Mouse (Mus musculus) midbrain, embryonic 16.5 days (tissue): ENCODE measurements around the gene Pgls. TPM values are rescaled to one million over a fixed set of nuclear protein-coding genes. Genes with fewer than 3 reads are reported as not detected.

Experiments
- ATAC-seq: fragments of 200-750 bp; cut with Nextera tagmentation; 2 replicates; pipeline ENCODE4 v1.8.0; 2017; ENCODE audit warnings: moderate TSS enrichment
- H3K27ac ChIP-seq: fragments of 300-500 bp; sonication (generic); 2 replicates; pipeline ENCODE4 v1.5.1; 2014; ENCODE audit warnings: mild to moderate bottlenecking, low read length, mixed read lengths
- H3K27me3 ChIP-seq: fragments of 300-500 bp; sonication (generic); 2 replicates; pipeline ENCODE4 v1.6.1; 2014; ENCODE audit warnings: low read depth, low read length, mixed read lengths; ENCODE audit not compliant: control insufficient read depth, insufficient read depth
- H3K36me3 ChIP-seq: fragments of 300-500 bp; sonication (generic); 2 replicates; pipeline ENCODE4 v1.6.1; 2014; ENCODE audit warnings: mild to moderate bottlenecking, low read length, moderate library complexity, mixed read lengths; ENCODE audit not compliant: control insufficient read depth, insufficient read depth
- H3K4me1 ChIP-seq: fragments of 300-500 bp; sonication (generic); 2 replicates; pipeline ENCODE4 v1.6.1; 2014; ENCODE audit warnings: mild to moderate bottlenecking, low read length, mixed read lengths; ENCODE audit not compliant: control insufficient read depth, insufficient read depth
- H3K4me2 ChIP-seq: fragments of 300-500 bp; sonication (generic); 2 replicates; pipeline ENCODE4 v1.6.1; 2014; ENCODE audit warnings: mild to moderate bottlenecking, low read length, mixed read lengths
- H3K4me3 ChIP-seq: fragments of 300-500 bp; sonication (generic); 2 replicates; pipeline ENCODE4 v1.5.1; 2014; ENCODE audit warnings: low read depth, mild to moderate bottlenecking, low read length, moderate library complexity, mixed read lengths
- H3K9ac ChIP-seq: fragments of 300-500 bp; sonication (generic); 2 replicates; pipeline ENCODE4 v1.6.1; 2014; ENCODE audit warnings: low read depth, low read length, mixed read lengths
- H3K9me3 ChIP-seq: fragments of 300-500 bp; sonication (generic); replicated peaks from 2 replicates; pipeline ENCODE4 v1.6.1; 2014; ENCODE audit warnings: mild to moderate bottlenecking, low read length, mixed read lengths; ENCODE audit not compliant: control insufficient read depth, poor library complexity, severe bottlenecking
- WGBS: fragments of 180-500 bp; shearing (Covaris S2); extraction: QIAGEN DNeasy Blood & Tissue Kit; methylation state at CpG from one replicate; pipeline ENCODE4 v1.1.7; 2014; 5-methylcytosine and 5-hydroxymethylcytosine counted together
- polyA plus RNA-seq: library from polyadenylated mRNA; unstranded; fragments of >200 nt; fragmentation: Nextera tagmentation; extraction: Ambion mirVana; gene quantifications from 2 replicates; pipeline ENCODE4 v1.2.1, GENCODE M21; 2015

The Pgls gene
- polyA plus RNA-seq, 1 experiment from 2014 or later, result 237 TPM

DNA sequence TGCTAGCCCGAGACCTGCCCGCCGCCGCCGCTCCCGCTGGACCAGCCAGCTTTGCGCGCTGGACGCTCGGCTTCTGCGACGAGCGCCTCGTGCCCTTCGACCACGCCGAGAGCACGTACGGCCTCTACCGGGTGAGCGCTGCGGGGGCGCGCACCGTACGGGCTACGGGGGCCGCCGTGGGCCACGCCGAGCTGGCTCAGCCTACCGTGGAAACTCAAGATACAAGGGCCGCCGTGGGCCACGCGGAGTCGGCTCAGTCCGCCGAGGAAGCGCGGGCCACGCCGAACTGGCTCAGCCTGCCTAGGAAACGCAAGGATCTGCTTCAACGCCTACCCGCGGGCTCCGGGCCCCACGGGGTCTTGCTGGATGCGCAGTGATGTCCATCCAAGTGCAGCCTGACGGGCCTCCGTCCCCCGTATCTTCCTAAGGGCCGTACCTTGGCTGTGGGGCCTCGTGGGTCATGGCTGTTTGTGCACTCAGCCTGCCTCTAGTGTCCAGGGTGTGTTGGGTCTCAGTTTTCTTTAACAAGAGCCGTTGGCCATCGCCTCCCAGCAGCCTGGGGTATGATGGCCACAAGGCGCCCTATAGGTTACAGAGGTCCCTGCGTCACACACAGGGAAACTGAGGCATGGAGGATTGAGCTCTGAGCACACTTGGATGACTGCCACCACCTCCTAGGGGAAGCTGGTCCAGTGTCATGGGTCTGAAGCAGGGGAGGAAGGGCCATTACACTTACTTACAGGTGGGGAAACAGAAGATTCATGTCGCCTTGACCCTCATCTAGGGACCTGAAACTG is 596 bp downstream of the Pgls start:
- Histone ChIP-seq H3K9me3 (no peaks in the 10 kb centered on the region), H3K36me3 (no peaks in the 10 kb centered on the region), H3K27ac (peak overlapping the region; percentile 99), H3K4me3 (peak overlapping the region; percentile 86), H3K27me3 (no peaks in the 10 kb centered on the region), H3K4me2 (peak overlapping the region; percentile 99), H3K9ac (peak overlapping the region; percentile 97), H3K4me1 (peaks cover 21% of the 10 kb centered on the region)
- 5% methylated on average over 53 of the region's 60 CpGs for WGBS
- peak; percentile 76 for ATAC-seq

DNA sequence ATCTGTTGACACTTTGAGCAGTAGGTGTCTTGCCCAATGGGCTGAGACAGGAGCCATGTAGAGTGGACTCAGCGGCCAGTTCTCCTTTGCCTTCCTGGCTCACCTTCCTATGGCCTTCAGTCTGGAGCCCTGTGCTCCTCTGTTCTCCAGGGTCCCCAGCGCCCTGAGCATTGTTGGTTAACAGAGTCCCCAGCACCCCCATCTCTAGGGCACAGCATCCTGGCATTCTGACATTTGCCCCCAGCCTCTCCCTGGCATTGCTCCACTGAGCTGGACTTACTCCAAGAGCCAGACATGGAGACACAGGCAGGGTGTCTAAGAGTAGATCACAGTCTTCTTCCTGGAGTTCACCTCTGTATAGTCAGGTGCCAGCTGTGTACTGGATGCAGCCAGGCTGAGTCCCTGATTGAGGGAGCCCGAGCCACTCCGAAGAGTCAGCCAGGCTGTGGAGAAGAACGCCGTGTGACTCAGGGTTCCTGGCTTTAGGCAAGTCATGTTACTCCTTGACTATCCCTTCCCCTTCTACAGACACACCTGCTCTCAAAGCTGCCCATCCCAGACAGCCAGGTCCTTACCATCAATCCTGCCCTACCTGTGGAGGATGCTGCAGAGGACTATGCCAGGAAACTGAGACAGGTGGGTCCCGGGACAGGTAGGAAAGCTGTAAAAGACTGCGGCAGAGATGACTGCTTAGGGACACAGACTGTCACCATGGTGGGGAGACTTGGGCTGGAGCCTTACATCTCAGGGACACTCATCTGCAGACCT is 1.8 kb downstream of the Pgls start:
- 91% methylated on average over 8 of the region's 8 CpGs for WGBS
- H3K4me2 ChIP-seq, result no peak overlapping the region
- H3K36me3 ChIP-seq, result no peaks in the 10 kb centered on the region
- peaks cover 21% of the 10 kb centered on the region for H3K4me1 ChIP-seq
- H3K9me3 ChIP-seq, result no peaks in the 10 kb centered on the region
- no peak for ATAC-seq
- H3K9ac ChIP-seq, result no peak overlapping the region
- no peaks in the 10 kb centered on the region for H3K27me3 ChIP-seq
- no peak overlapping the region for H3K27ac ChIP-seq
- H3K4me3 ChIP-seq, result no peak overlapping the region

- no peak overlapping the region for H3K9ac ChIP-seq
- no peak for ATAC-seq
- H3K27ac ChIP-seq, result no peak overlapping the region
- no peak overlapping the region for H3K4me2 ChIP-seq
- H3K4me1 ChIP-seq, result peaks cover 21% of the 10 kb centered on the region
- H3K36me3 ChIP-seq, result no peaks in the 10 kb centered on the region
- 90% methylated on average over 4 of the region's 4 CpGs for WGBS
- no peak overlapping the region for H3K4me3 ChIP-seq
- no peaks in the 10 kb centered on the region for H3K9me3 ChIP-seq
- no peaks in the 10 kb centered on the region for H3K27me3 ChIP-seq
Observed at GRCm38 (mm10) chr8:71594324-71594722, 2.3 kb downstream of the Pgls start.

DNA sequence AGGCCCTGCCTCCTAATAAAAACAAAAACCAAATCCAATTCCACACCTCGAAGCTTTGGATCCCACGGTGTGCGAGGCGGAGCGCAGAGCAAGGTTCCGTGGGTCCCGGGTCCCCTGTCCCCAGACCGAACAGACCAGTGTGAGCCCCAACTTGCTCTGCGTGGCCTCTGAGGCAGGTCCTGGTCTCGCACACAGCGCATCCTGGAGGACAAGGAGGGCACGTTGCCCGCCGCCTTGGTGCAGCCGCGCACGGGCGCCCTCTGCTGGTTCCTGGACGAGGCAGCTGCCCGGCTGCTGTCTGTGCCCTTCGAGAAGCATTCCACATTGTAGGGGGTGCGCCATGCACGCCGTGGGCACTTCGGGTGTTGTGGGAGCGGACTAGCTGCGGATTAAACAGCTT is 3.9 kb downstream of the Pgls start:
- Histone ChIP-seq H3K27ac (no peak overlapping the region), H3K36me3 (no peaks in the 10 kb centered on the region), H3K4me2 (peak overlapping the region; percentile 36; the same call in 1 of the 2 replicates), H3K4me3 (no peak overlapping the region), H3K9ac (no peak overlapping the region), H3K4me1 (peaks cover 16% of the 10 kb centered on the region), H3K27me3 (peaks cover 11% of the 10 kb centered on the region), H3K9me3 (no peaks in the 10 kb centered on the region)
- ATAC-seq, result 0 out of 2 replicates have a peak, but pooled peaks have one; percentile 2
- WGBS, result 9% methylated on average over 27 of the region's 27 CpGs

DNA sequence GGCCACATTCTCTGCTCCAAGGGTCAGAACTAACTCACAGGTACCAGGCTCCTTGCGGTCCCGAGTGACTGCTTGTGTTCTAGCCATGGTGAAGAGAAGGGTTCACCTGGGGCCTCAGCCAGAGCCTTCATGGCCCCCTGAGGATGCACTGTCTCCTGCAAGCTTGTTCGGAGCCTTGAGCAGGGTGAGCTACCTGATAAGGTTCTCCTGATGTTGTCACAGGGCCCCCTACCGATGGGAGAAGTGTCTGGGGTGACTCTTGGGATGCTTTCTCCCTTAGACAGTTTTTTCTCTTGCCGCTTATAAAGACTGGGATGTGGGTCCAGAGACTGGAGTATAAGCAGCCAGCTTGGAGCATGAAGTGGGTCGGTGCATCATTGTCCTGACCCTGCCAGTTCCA is 4.4 kb downstream of the Pgls start:
- Histone ChIP-seq H3K4me2 (no peak overlapping the region), H3K4me3 (no peak overlapping the region), H3K9me3 (no peaks in the 10 kb centered on the region), H3K9ac (no peak overlapping the region), H3K27ac (no peak overlapping the region), H3K4me1 (peaks cover 12% of the 10 kb centered on the region), H3K36me3 (no peaks in the 10 kb centered on the region), H3K27me3 (peaks cover 12% of the 10 kb centered on the region)
- 62% methylated on average over 6 of the region's 6 CpGs for WGBS
- ATAC-seq, result no peak

- no peaks in the 10 kb centered on the region for H3K36me3 ChIP-seq
- 86% methylated on average over 4 of the region's 4 CpGs for WGBS
- no peak overlapping the region for H3K27ac ChIP-seq
- H3K27me3 ChIP-seq, result peaks cover 12% of the 10 kb centered on the region
- no peak for ATAC-seq
- no peak overlapping the region for H3K4me3 ChIP-seq
- H3K4me2 ChIP-seq, result no peak overlapping the region
- H3K9ac ChIP-seq, result no peak overlapping the region
- no peaks in the 10 kb centered on the region for H3K9me3 ChIP-seq
- peaks cover 12% of the 10 kb centered on the region for H3K4me1 ChIP-seq
Observed at GRCm38 (mm10) chr8:71596798-71597197, 4.8 kb downstream of the Pgls start.

DNA sequence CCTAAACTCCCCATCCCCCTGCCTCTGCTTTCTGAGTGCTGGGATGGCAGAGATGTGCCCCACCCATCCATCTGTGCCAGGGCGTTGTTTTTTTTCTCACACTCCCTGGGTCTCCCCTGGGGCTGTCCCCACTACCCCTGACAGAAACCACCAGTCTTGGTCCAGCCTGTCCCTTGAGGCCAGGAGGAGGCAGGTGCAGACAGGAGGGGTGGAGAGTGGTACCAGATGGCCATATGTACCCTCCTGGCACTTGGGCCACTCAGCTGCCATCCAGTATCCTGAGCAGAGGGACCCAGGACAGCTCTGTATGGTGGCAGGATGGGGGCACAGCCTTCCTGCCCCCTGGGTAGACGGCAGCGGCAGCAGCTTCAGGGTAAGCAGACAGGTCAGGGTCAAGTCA is 5.5 kb downstream of the Pgls start, which contains the start of gene Fam129c:
Gene Fam129c (plus strand): TSS at position 198 of the 400 bp plus-strand sequence.
- Histone ChIP-seq H3K4me1 (peaks cover 17% of the 10 kb centered on the region), H3K4me3 (no peak within 1 kb of the TSS), H3K4me2 (no peak within 1 kb of the TSS), H3K9me3 (no peaks in the 10 kb centered on the region), H3K27ac (no peak within 1 kb of the TSS), H3K27me3 (peaks cover 19% of the 10 kb centered on the region), H3K9ac (no peak within 1 kb of the TSS), H3K36me3 (no peaks in the 10 kb centered on the region)
- ATAC-seq, result no peak
- WGBS, result 72% methylated on average over 3 of the region's 3 CpGs

- H3K27me3 ChIP-seq, result peaks cover 28% of the 10 kb centered on the region
- no peak overlapping the region for H3K27ac ChIP-seq
- no peak overlapping the region for H3K4me3 ChIP-seq
- H3K36me3 ChIP-seq, result no peaks in the 10 kb centered on the region
- H3K9ac ChIP-seq, result no peak overlapping the region
- H3K4me2 ChIP-seq, result no peak overlapping the region
- ATAC-seq, result no peak
- H3K9me3 ChIP-seq, result no peaks in the 10 kb centered on the region
- peaks cover 13% of the 10 kb centered on the region; the same call in 1 of the 2 replicates for H3K4me1 ChIP-seq
Observed at GRCm38 (mm10) chr8:71598375-71598774, 6.4 kb downstream of the Pgls start.

DNA sequence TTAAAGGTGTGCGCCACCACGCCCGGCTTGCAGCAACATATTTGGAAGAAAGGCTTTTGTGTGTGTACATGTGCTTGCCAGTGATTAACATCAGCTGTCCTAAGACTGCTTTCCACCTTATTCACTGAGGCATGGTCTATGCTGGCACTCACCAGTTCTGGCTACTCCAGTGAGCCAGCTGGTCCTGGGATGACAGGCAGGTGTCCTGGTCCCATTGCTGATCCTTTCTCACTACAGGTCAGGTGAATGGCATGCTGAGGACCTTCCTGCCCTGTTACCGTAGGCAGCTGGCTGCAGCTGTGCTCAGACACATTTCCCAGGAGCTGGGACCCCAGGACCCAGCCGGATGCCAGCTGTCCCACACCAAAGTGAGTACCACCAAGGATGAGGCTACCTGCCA is 6.9 kb downstream of the Pgls start:
- no peak overlapping the region for H3K27ac ChIP-seq
- H3K36me3 ChIP-seq, result no peaks in the 10 kb centered on the region
- H3K9ac ChIP-seq, result no peak overlapping the region
- peaks cover 31% of the 10 kb centered on the region for H3K27me3 ChIP-seq
- ATAC-seq, result no peak
- WGBS, result 91% methylated on average over 5 of the region's 5 CpGs
- no peak overlapping the region for H3K4me3 ChIP-seq
- H3K4me1 ChIP-seq, result peaks cover 9% of the 10 kb centered on the region; the same call in 1 of the 2 replicates
- H3K4me2 ChIP-seq, result no peak overlapping the region
- no peaks in the 10 kb centered on the region for H3K9me3 ChIP-seq
